Mouse (Mus musculus): ENCODE measurements at regions not wholly inside any gene's neighbourhood (a gene's known extent, or its start where the extent isn't known, plus 50 kb on each side); places are given as distances from the start of the nearest gene placed in this dataset.
"Not testable (repeated sequence)": the region's sequence is repeated elsewhere in the genome, so short reads cannot be mapped to it uniquely, and the experiment has no call there.

DNA sequence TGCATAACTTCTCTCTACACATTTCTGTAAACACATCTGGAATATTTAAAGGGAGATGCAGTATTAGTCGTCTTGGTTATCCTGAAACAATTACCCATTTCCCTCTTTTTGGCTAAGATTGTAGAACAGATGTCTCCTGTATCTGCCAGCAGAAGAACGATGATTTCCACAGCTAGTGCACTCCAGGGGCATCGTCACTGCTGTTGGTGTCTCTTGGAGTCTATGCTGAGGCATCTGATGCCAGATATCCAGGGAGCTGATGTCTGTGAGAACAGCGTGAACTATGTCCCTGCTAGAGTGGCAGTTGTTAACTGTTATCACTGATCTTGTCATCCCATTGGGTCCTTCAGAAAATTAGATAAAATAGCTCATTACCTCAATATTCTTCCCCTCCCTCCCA, 536.2 kb downstream of the Trhde start:
- peak in 1 of 2 experiments; percentile 1 for DNase-seq

DNA sequence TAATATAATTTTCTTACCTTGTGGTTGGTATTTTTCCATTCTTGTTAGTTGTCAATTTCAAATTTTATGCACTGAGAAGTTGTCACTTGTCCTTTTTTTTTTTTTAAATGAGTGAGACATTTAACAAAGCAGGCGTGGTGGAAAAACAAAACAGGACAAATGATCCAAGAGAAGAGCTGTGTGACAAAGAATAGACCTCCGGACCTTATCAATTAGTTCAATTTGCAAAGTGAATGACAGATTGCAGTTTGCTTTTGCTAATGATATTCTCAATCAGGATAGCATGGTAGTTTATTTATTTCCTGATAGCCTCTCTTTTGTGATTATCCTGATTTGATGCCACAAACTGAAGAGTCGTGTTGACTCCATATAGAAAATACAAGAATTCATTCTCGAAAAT, 560.5 kb downstream of the Trhde start:
- DNase-seq = no peak

DNA sequence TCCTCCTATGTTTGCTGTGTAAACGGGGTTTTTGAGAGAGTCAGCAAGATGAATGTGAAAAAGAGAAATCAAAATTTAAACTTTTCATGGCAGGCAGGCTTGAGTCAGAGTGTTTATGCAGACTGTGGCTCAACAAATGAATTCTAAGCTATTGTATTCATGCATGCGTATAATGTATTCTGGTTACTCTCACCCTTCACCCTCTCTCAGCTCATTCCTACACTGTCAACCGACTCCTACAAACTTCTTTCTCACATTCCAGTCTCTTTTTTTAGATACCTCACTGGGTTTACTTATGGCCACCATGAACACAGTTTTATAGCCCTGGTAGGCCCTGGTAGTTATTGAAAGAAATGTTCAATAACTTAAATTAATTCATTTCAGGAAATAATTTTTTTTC, 574.5 kb downstream of the Trhde start:
- DNase-seq = no peak

DNA sequence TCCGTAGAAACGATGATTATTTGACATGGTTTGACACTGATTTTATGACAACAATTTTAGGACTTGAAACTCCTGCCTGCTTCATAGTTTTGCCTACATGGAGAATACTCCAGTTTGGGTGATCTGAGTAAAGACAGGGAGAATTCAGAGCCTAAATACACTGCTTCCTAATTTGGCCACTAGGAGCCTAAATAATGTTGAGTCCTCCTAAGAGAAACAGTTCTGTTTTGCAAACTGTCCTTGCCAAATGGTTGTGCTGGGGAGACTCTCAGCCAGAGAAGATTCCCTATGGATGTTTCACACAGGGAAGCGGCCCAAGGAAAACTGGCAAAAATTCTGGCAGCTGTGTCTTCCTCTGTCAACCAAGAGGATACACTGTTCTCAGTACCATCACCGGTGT, 600.5 kb downstream of the Trhde start:
- no peak for DNase-seq

DNA sequence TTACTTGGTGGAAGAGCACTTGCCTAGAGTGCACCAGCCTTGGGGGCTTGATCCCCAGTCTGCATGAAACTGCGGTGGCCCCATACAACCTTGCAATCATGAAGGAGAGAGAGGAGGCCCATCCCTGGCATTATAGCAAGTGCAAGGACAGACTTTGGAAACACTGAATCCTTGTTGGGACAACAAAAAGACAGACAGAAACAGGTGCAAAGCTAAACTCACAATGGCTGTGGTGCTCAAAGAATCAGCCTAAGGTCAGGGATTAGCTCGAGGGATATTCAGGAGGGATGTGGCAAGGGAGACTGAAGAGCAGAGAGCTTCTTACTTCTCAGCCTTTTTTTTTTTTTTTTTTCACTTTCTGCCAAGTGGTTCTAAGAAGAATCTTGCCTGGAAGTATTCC, 601.2 kb downstream of the Trhde start:
- no peak for DNase-seq

DNA sequence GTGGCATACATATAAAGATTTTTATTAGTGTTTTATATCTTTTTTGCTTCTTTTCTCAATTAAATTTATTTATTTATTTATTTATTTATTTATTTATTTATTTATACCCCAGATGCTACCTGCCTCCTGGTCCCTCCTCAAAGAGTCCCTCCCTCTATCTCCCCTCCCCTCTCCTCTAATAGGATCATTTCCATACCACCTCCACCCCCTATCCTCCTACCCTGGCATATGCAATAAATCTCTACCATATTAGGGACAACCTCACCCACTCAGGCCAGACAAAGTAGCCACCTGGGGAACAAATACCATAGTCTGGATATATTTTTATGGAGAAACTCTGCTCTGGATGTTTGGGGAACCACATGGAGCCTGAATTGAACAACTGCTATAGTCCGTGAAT, 615.8 kb downstream of the Trhde start:
- DNase-seq = no peak

DNA sequence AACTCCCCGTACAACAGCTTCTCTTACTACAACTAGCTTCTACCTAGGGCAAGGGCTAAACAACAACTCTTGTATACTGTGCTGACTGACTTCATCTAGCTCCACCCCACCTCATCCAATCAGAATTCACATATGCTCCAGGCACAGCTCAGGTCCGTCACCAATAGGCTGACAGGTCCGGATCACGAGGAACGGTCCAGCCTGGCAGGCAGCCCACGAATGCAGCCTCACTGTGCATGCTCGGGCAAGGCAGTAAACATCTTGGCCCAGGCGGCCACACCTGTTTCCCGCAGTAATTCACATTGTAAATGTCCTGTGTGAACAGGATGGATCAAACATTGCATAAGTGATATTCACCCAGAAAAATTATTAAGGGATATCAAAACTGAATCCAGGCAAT, 658.8 kb downstream of the Trhde start:
- DNase-seq = not testable (repeated sequence)

DNA sequence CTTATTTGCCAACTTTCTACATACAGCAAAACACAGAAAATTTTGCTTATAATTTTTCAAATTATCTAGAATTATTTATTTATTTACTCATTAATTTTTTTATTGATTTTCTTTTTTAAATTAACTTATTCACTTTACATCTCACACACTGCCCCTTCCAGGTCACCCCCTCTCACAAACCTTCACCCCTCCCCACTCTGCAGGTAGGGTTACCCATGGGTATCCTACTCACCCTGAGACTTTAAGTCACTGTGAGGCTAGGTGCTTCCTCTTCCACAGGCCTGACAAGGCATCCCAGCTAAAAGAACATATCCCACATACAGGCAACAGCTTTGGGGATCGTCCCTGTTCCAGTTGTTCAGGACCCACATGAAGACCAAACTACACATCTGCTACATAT, 664.2 kb downstream of the Trhde start:
- no peak for DNase-seq

DNA sequence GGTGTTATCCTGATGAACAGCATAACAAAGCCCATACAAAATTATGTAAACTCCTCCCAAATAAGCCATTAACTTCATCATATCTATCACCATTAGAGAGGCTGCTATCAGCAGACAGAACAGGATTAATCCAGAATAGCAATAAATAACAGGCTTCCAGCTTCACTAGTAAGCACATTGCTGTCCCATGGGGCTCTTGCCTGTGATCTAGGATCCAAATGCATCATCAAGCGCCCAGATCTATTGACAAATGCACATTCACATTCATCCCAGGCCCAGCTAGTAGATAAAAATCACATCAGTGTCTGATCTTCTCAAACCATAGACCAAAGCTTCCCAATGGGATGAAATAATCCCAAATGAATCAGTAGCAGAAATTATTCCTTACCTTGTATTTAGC, 665.0 kb downstream of the Trhde start:
- DNase-seq = no peak

All from cerebellum, postnatal 36 days (tissue).